Mouse (Mus musculus): Measurements from ENCODE around the gene Fgd3. TPM values are rescaled to one million over a fixed set of nuclear protein-coding genes. Genes with fewer than 3 reads are reported as not detected.

The Fgd3 gene
- polyA plus RNA-seq, 1 experiment = 0.02 TPM

- Histone ChIP-seq H3K36me3 (ENCODE audit: control insufficient read depth) (no peaks in the 10 kb centered on the region), H3K4me3 (replicated peaks) (peak overlapping the region; percentile 44), H3K27me3 (ENCODE audit: control insufficient read depth) (peaks cover 38% of the 10 kb centered on the region), H3K4me1 (ENCODE audit: control insufficient read depth) (peaks cover 17% of the 10 kb centered on the region), H3K9me3 (ENCODE audit: control insufficient read depth, low read length) (peaks cover 3% of the 10 kb centered on the region; the same call in 1 of the 2 replicates)
- TF ChIP-seq GATA1 (IDR thresholded peaks at IDR 0.05; ENCODE audit: low read length) (no peak), TAL1 (IDR thresholded peaks at IDR 0.05; ENCODE audit: low read length) (no peak)
Measured at GRCm38 (mm10) chr13:49247740-49248466, 72.2 kb downstream of the Fgd3 start.

GRCm38 (mm10) chr13:49247232-49247739, 72.8 kb downstream of the Fgd3 start:
- Histone ChIP-seq H3K4me1 (ENCODE audit: control insufficient read depth) (peaks cover 23% of the 10 kb centered on the region), H3K27me3 (ENCODE audit: control insufficient read depth) (peaks cover 38% of the 10 kb centered on the region), H3K36me3 (ENCODE audit: control insufficient read depth) (no peaks in the 10 kb centered on the region), H3K4me3 (replicated peaks) (peak overlapping the region; percentile 44), H3K9me3 (ENCODE audit: control insufficient read depth, low read length) (peaks cover 3% of the 10 kb centered on the region; the same call in 1 of the 2 replicates)
- TF ChIP-seq GATA1 (IDR thresholded peaks at IDR 0.05; ENCODE audit: low read length) = no peak
- no peak for TF ChIP-seq TAL1 (IDR thresholded peaks at IDR 0.05; ENCODE audit: low read length)

DNA sequence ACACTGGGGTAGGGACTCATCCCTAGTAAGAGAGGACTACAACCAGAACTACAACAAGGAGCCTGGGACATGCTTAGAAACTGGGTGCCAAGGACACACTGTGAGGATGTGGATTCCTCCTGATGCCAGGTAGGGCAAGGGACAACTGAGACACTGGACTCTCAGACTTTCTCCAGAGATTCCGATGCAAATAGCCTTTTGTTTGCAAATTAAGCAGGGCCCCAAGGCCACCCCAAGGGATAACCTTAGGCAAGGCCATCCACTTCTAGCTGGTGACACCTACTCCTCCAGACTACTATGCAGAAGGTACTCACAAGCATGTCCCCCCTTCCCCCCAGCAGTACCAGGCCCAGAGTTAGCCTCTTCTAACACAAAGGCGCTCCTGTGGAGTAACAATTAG, 73.5 kb downstream of the Fgd3 start:
- peaks cover 26% of the 10 kb centered on the region for H3K4me1 ChIP-seq (ENCODE audit: control insufficient read depth)
- H3K36me3 ChIP-seq (ENCODE audit: control insufficient read depth) = no peaks in the 10 kb centered on the region
- no peak for TF ChIP-seq GATA1 (IDR thresholded peaks at IDR 0.05; ENCODE audit: low read length)
- TF ChIP-seq TAL1 (IDR thresholded peaks at IDR 0.05; ENCODE audit: low read length) = no peak
- H3K27me3 ChIP-seq (ENCODE audit: control insufficient read depth) = peaks cover 38% of the 10 kb centered on the region
- no peak overlapping the region for H3K4me3 ChIP-seq (replicated peaks)
- peaks cover 3% of the 10 kb centered on the region; the same call in 1 of the 2 replicates for H3K9me3 ChIP-seq (ENCODE audit: control insufficient read depth, low read length)

DNA sequence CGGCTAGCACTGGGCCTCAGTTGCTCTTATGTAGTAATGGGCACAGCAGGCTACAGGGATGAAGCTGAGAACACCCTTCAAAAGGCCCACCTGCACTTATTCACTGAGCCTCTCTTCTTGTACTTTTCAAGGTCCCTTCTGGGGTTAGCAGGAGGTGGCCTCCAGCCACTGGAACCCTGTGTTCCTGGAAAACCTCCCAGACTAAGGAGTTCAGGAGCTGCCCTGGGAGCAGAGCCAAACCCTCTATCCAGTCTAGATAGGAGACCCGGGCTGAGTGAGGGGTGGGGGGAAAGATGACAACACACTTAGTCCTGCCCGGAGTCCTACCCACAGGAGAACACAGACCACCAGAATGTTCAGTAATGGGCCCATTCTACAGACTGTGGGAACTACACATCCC, 74.1 kb downstream of the Fgd3 start:
- Histone ChIP-seq H3K4me3 (replicated peaks) (no peak overlapping the region), H3K9me3 (ENCODE audit: control insufficient read depth, low read length) (peaks cover 3% of the 10 kb centered on the region; the same call in 1 of the 2 replicates), H3K27me3 (ENCODE audit: control insufficient read depth) (peaks cover 38% of the 10 kb centered on the region), H3K4me1 (ENCODE audit: control insufficient read depth) (peaks cover 26% of the 10 kb centered on the region), H3K36me3 (ENCODE audit: control insufficient read depth) (no peaks in the 10 kb centered on the region)
- TF ChIP-seq TAL1 (IDR thresholded peaks at IDR 0.05; ENCODE audit: low read length) (no peak), GATA1 (IDR thresholded peaks at IDR 0.05; ENCODE audit: low read length) (no peak)

DNA sequence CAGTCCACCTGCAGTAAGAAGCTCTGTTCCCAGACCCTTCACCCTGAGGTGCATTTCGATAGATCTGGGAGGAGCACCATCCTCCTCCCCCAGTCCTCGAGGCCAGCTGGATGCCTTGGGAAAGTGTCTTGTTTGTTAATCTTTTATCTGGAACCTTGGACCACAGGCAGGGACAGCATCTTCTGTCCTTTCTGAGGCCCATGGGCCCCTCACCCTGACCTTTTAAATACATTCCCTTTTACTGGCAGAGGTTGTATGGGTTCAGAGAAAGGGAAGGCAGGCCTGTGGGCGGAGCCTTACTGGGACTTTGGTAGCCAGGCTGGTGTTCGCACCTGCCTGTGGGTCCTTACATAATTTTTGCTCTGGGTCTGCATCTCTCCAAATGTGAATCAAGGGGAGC, 74.9 kb downstream of the Fgd3 start:
- Histone ChIP-seq H3K4me3 (replicated peaks) (no peak overlapping the region), H3K36me3 (ENCODE audit: control insufficient read depth) (no peaks in the 10 kb centered on the region), H3K9me3 (ENCODE audit: control insufficient read depth, low read length) (peaks cover 3% of the 10 kb centered on the region; the same call in 1 of the 2 replicates), H3K4me1 (ENCODE audit: control insufficient read depth) (peaks cover 26% of the 10 kb centered on the region), H3K27me3 (ENCODE audit: control insufficient read depth) (peaks cover 38% of the 10 kb centered on the region)
- TF ChIP-seq GATA1 (IDR thresholded peaks at IDR 0.05; ENCODE audit: low read length) (no peak), TAL1 (IDR thresholded peaks at IDR 0.05; ENCODE audit: low read length) (no peak)

GRCm38 (mm10) chr13:49243492-49243891, 76.6 kb downstream of the Fgd3 start:
- TF ChIP-seq GATA1 (IDR thresholded peaks at IDR 0.05; ENCODE audit: low read length) (no peak), TAL1 (IDR thresholded peaks at IDR 0.05; ENCODE audit: low read length) (no peak)
- peaks cover 3% of the 10 kb centered on the region; the same call in 1 of the 2 replicates for H3K9me3 ChIP-seq (ENCODE audit: control insufficient read depth, low read length)
- no peaks in the 10 kb centered on the region for H3K36me3 ChIP-seq (ENCODE audit: control insufficient read depth)
- peaks cover 26% of the 10 kb centered on the region for H3K4me1 ChIP-seq (ENCODE audit: control insufficient read depth)
- peaks cover 29% of the 10 kb centered on the region for H3K27me3 ChIP-seq (ENCODE audit: control insufficient read depth)
- no peak overlapping the region for H3K4me3 ChIP-seq (replicated peaks)

DNA sequence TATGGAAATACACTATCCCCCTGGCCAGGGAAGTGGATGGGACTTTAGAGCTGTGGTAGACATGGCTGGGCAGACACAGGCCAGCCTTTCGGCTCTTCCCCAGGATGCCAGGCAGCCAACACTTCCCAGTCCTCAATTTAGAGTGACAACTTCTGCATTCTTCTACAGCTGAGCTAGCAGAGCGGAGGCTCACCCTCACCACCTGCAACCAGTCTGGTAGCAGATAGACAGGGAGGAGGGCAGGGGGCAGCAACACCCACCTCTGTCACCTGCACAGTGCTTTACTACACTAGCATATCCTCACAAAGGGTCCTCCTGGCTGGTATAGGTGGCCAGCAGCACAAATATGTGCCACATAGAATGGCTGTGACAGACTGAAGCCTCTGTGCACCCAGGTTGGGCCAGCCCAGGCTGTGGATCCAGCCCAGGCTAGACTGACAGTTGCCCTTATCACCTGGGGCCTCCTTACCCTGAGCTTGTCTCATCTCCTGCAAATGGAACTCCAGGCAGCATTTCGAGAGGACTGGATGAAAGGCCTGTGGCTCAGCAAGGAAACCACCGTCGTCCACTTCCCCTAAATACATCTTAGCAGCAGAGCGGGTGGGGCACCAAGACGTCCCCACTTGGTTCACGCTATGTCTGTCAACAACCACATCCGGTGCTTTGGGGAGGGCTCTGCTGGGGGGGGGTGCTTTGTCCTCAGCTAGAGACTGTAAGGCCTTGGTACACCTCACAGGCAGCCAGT, 77.6 kb downstream of the Fgd3 start:
- TF ChIP-seq GATA1 (IDR thresholded peaks at IDR 0.05; ENCODE audit: low read length) = no peak
- no peak for TF ChIP-seq TAL1 (IDR thresholded peaks at IDR 0.05; ENCODE audit: low read length)
- H3K36me3 ChIP-seq (ENCODE audit: control insufficient read depth) = no peaks in the 10 kb centered on the region
- no peak overlapping the region for H3K4me3 ChIP-seq (replicated peaks)
- H3K9me3 ChIP-seq (ENCODE audit: control insufficient read depth, low read length) = peaks cover 3% of the 10 kb centered on the region; the same call in 1 of the 2 replicates
- peaks cover 17% of the 10 kb centered on the region for H3K4me1 ChIP-seq (ENCODE audit: control insufficient read depth)
- H3K27me3 ChIP-seq (ENCODE audit: control insufficient read depth) = peaks cover 19% of the 10 kb centered on the region

DNA sequence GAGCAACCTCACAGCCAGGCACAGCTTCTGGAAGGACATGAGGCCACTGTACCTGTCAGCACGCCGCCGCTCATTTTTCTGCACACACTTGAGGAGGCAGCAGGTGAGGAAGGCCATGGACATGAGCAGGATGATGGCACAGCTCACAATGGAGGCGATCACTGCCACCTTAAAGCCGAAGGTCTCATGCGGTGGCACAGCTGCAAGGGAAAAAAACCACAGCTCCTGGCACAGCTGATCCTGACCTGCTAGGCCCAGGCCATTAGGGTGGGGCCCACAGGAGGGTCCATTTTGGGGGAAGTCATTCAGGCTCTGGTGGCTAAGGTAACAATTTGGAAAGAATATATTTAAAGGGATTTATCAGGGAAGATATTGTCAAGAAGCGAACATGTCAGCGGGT, 81.4 kb downstream of the Fgd3 start:
- peaks cover 14% of the 10 kb centered on the region for H3K4me1 ChIP-seq (ENCODE audit: control insufficient read depth)
- H3K9me3 ChIP-seq (ENCODE audit: control insufficient read depth, low read length) = no peaks in the 10 kb centered on the region
- no peaks in the 10 kb centered on the region for H3K27me3 ChIP-seq (ENCODE audit: control insufficient read depth)
- no peak overlapping the region for H3K4me3 ChIP-seq (replicated peaks)
- no peak for TF ChIP-seq TAL1 (IDR thresholded peaks at IDR 0.05; ENCODE audit: low read length)
- TF ChIP-seq GATA1 (IDR thresholded peaks at IDR 0.05; ENCODE audit: low read length) = no peak
- H3K36me3 ChIP-seq (ENCODE audit: control insufficient read depth) = no peaks in the 10 kb centered on the region

GRCm38 (mm10) chr13:49237617-49238016, 82.5 kb downstream of the Fgd3 start:
- H3K36me3 ChIP-seq (ENCODE audit: control insufficient read depth) = no peaks in the 10 kb centered on the region
- H3K27me3 ChIP-seq (ENCODE audit: control insufficient read depth) = no peaks in the 10 kb centered on the region
- TF ChIP-seq GATA1 (IDR thresholded peaks at IDR 0.05; ENCODE audit: low read length) (no peak), TAL1 (IDR thresholded peaks at IDR 0.05; ENCODE audit: low read length) (no peak)
- peaks cover 6% of the 10 kb centered on the region for H3K4me1 ChIP-seq (ENCODE audit: control insufficient read depth)
- no peak overlapping the region for H3K4me3 ChIP-seq (replicated peaks)
- no peaks in the 10 kb centered on the region for H3K9me3 ChIP-seq (ENCODE audit: control insufficient read depth, low read length)

All from erythroblast, embryonic 14.5 days (primary cell).